19 mouse cellular contexts compared by ENCODE assay signal in genomic region chr7:18827792-18828546, GRCm38 (mm10). TPM values are rescaled to one million over a fixed set of nuclear protein-coding genes. Genes with fewer than 3 reads are reported as not detected.
DNase-seq lines count a peak whose midpoint lies in the region; ATAC-seq and TF ChIP-seq lines count a peak whose summit lies in the region.
"Had no signal": no experiment of that assay in that cellular context is flagged by ENCODE, and none has a peak within 500 bp of the region (broad histone marks: within the 10 kb centered on the region; RNA-seq: fewer than 3 reads in every experiment).

No protein-coding gene starts in this region.

- H3K36me3 ChIP-seq in liver, embryonic 12.5 days, result no peaks in the 10 kb centered on the region
- H3K36me3 ChIP-seq in liver, postnatal 0 days (replicated peaks; ENCODE audit: insufficient read depth, low read length), result no peaks in the 10 kb centered on the region
- no peaks in the 10 kb centered on the region for H3K36me3 ChIP-seq in intestine, postnatal 0 days (ENCODE audit: control insufficient read depth, insufficient read depth)
- H3K36me3 ChIP-seq: neural tube, embryonic 13.5 days had no signal

- H3K9ac ChIP-seq in liver, embryonic 12.5 days, result no peak overlapping the region
- no peak overlapping the region for H3K9ac ChIP-seq in liver, postnatal 0 days (replicated peaks)
- H3K9ac ChIP-seq in intestine, postnatal 0 days (ENCODE audit: low read depth, low read length), result no peak overlapping the region
- H3K9ac ChIP-seq: neural tube, embryonic 13.5 days had no signal

- ATAC-seq in liver, embryonic 12.5 days, result peak; percentile 51
- ATAC-seq in liver, postnatal 0 days, result no peak
- peak; percentile 70; the same call in 1 of the 2 replicates for ATAC-seq in intestine, postnatal 0 days

- H3K27ac ChIP-seq in liver, embryonic 12.5 days, result no peak overlapping the region
- H3K27ac ChIP-seq in liver, postnatal 0 days (ENCODE audit: low read depth), result no peak overlapping the region
- no peak overlapping the region for H3K27ac ChIP-seq in intestine, postnatal 0 days (ENCODE audit: low read depth, low read length)
- H3K27ac ChIP-seq: neural tube, embryonic 13.5 days had no signal

- TF ChIP-seq EP300 in liver, postnatal 0 days (IDR thresholded peaks at IDR 0.05; ENCODE audit: low read depth), result no peak

- H3K4me1 ChIP-seq in liver, embryonic 12.5 days, result no peaks in the 10 kb centered on the region
- no peaks in the 10 kb centered on the region for H3K4me1 ChIP-seq in liver, postnatal 0 days (ENCODE audit: insufficient read depth)
- H3K4me1 ChIP-seq in intestine, postnatal 0 days (replicated peaks; ENCODE audit: control insufficient read depth, insufficient read depth, low read length), result no peaks in the 10 kb centered on the region
- H3K4me1 ChIP-seq: neural tube, embryonic 13.5 days had no signal

- no peaks in the 10 kb centered on the region for H3K9me3 ChIP-seq in liver, embryonic 12.5 days (replicated peaks)
- no peaks in the 10 kb centered on the region for H3K9me3 ChIP-seq in liver, postnatal 0 days (ENCODE audit: low read length)
- no peaks in the 10 kb centered on the region for H3K9me3 ChIP-seq in intestine, postnatal 0 days (ENCODE audit: control insufficient read depth)
- H3K9me3 ChIP-seq: neural tube, embryonic 13.5 days had no signal

- WGBS in liver, embryonic 12.5 days (ENCODE audit: insufficient replicate concordance), result 61% methylated on average over 26 of the region's 26 CpGs
- 66% methylated on average over 26 of the region's 26 CpGs for WGBS in liver, postnatal 0 days (ENCODE audit: insufficient replicate concordance)
- 51% methylated on average over 26 of the region's 26 CpGs for WGBS in intestine, postnatal 0 days

- H3K4me2 ChIP-seq in liver, embryonic 12.5 days, result no peak overlapping the region
- H3K4me2 ChIP-seq in liver, postnatal 0 days (ENCODE audit: low read depth, low read length), result no peak overlapping the region
- no peak overlapping the region for H3K4me2 ChIP-seq in intestine, postnatal 0 days (replicated peaks; ENCODE audit: low read depth)
- H3K4me2 ChIP-seq: neural tube, embryonic 13.5 days had no signal

- DNase-seq in embryo, embryonic 9.5 days (ENCODE audit: extremely low spot score), result peak; percentile 5
- no peak for DNase-seq in embryo, embryonic 10.5 days (ENCODE audit: low spot score)
- DNase-seq in liver, postnatal 0 days, result no peak
- peak; percentile 70 for DNase-seq in R1 (ENCODE audit: low read depth, low spot score)
- no peak for DNase-seq in layer of hippocampus, postnatal 36 days
- DNase-seq in natural killer cell, adult 2 months (ENCODE audit: low spot score in 2 of 2), result no peak
- DNase-seq: cerebellum, adult 9-11 months; gastrocnemius, postnatal 36 days; thymus, adult 18-20 months had no signal

- no peak for TF ChIP-seq CTCF in liver, postnatal 0 days (IDR thresholded peaks at IDR 0.05; ENCODE audit: low read depth)
- no peak for TF ChIP-seq CTCF in intestine, postnatal 0 days (IDR thresholded peaks at IDR 0.05; ENCODE audit: low read depth)

- H3K27me3 ChIP-seq in liver, embryonic 12.5 days (replicated peaks), result no peaks in the 10 kb centered on the region
- H3K27me3 ChIP-seq in liver, postnatal 0 days (ENCODE audit: insufficient read depth, low read length), result no peaks in the 10 kb centered on the region
- H3K27me3 ChIP-seq in intestine, postnatal 0 days (replicated peaks; ENCODE audit: control insufficient read depth, insufficient read depth, low read length), result no peaks in the 10 kb centered on the region
- H3K27me3 ChIP-seq: neural tube, embryonic 13.5 days had no signal

- no peak overlapping the region for H3K4me3 ChIP-seq in liver, embryonic 12.5 days
- no peak overlapping the region for H3K4me3 ChIP-seq in liver, postnatal 0 days (ENCODE audit: low read depth, low read length)
- no peak overlapping the region for H3K4me3 ChIP-seq in intestine, postnatal 0 days (ENCODE audit: low read depth, low read length)
- H3K4me3 ChIP-seq: neural tube, embryonic 13.5 days had no signal

RNA-seq across cellular contexts. Expression of gene Psg17, which starts 6.6 kb away (rescaled TPM):
- 0.06 TPM in 1 of 2 replicates, not detected in the other for polyA plus RNA-seq in liver, embryonic 12.5 days (2016; fragmentation: Nextera tagmentation; extraction: Ambion mirVana)
- polyA plus RNA-seq in liver, postnatal 0 days (2015; fragmentation: Nextera tagmentation; extraction: Ambion mirVana), result not detected in 2 replicates
- polyA plus RNA-seq in intestine, postnatal 0 days (2015; fragmentation: Nextera tagmentation; extraction: Ambion mirVana), result not detected in 2 replicates
- total RNA-seq in layer of hippocampus, postnatal 36 days (2021), result not detected
- total RNA-seq: gastrocnemius, postnatal 36 days; left cerebral cortex, postnatal 14 days; MEL had no signal
- polyA plus RNA-seq: heart, postnatal 0 days; neural tube, embryonic 13.5 days had no signal

RNA-seq across cellular contexts. Expression of gene Mill2, which starts 11.8 kb away (rescaled TPM):
- 0.07 and 0.10 TPM in 2 replicates for polyA plus RNA-seq in liver, embryonic 12.5 days (2016; fragmentation: Nextera tagmentation; extraction: Ambion mirVana)
- 0.17 and 0.36 TPM in 2 replicates for polyA plus RNA-seq in liver, postnatal 0 days (2015; fragmentation: Nextera tagmentation; extraction: Ambion mirVana)
- polyA plus RNA-seq in intestine, postnatal 0 days (2015; fragmentation: Nextera tagmentation; extraction: Ambion mirVana), result 0.72 and 1.4 TPM in 2 replicates
- 1 to 10 TPM; 2.1 TPM for total RNA-seq in layer of hippocampus, postnatal 36 days (2021)
- total RNA-seq: megakaryocyte-erythroid progenitor cell, adult 5-6 weeks had no signal

RNA-seq across cellular contexts. Expression of gene Psg19, which starts 29.6 kb away (rescaled TPM):
- polyA plus RNA-seq in liver, embryonic 12.5 days (2016; fragmentation: Nextera tagmentation; extraction: Ambion mirVana), result not detected in 2 replicates
- polyA plus RNA-seq in liver, postnatal 0 days (2015; fragmentation: Nextera tagmentation; extraction: Ambion mirVana), result not detected in 2 replicates
- polyA plus RNA-seq in intestine, postnatal 0 days (2015; fragmentation: Nextera tagmentation; extraction: Ambion mirVana), result not detected in 2 replicates
- not detected for total RNA-seq in layer of hippocampus, postnatal 36 days (2021)
- total RNA-seq: gastrocnemius, postnatal 36 days; layer of hippocampus, adult 8-10 months; left cerebral cortex, postnatal 14 days; megakaryocyte-erythroid progenitor cell, adult 5-6 weeks; MEL had no signal
- polyA plus RNA-seq: heart, postnatal 0 days; kidney, adult 2 months; lung, embryonic 16.5 days; neural tube, embryonic 13.5 days had no signal

RNA-seq across cellular contexts. Expression of gene Pglyrp1, which starts 43.2 kb away (rescaled TPM):
- polyA plus RNA-seq in liver, embryonic 12.5 days (2016; fragmentation: Nextera tagmentation; extraction: Ambion mirVana), result 8.9 and 10.0 TPM in 2 replicates
- 118 and 119 TPM in 2 replicates for polyA plus RNA-seq in liver, postnatal 0 days (2015; fragmentation: Nextera tagmentation; extraction: Ambion mirVana)
- polyA plus RNA-seq in intestine, postnatal 0 days (2015; fragmentation: Nextera tagmentation; extraction: Ambion mirVana), result 141 and 155 TPM in 2 replicates
- 10 to 100 TPM; 13.6 to 21.1 TPM for total RNA-seq in layer of hippocampus, postnatal 36 days (2021)
- total RNA-seq: MEL had no signal

Comparison
In these comparisons a context has a peak if more than half of its experiments do, and no peak if none do; other contexts are left out.
1. DNase-seq: peak in embryo, embryonic 9.5 days (single experiment) and R1 (single experiment); none in embryo, embryonic 10.5 days (single experiment), liver, postnatal 0 days (single experiment), layer of hippocampus, postnatal 36 days (0 of 2) and natural killer cell, adult 2 months (0 of 2).